In the genomic region with DNA sequence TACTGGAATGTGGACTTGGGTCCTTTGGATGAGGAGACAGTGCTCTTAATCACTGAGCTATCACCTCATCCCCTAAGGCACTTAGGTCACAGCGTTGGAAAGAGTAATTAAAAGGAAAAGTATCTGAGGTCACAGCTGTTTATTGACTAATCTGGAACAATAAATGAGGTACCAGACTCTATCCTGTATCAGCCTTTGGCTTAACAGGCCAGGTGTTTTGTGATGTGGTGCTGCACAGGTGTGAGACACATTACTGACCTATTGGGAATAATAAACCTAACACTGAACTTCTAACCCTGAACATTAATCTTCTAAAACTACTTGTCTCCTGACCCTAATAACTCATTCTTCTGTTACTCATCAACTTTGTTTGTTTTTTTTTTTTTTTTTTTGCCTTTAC, we compare ENCODE assay signal across 23 mouse cellular contexts.
"Had no signal": no experiment of that assay in that cellular context is flagged by ENCODE, and none has a peak within 500 bp of the region (broad histone marks: within the 10 kb centered on the region; RNA-seq: fewer than 3 reads in every experiment).

No protein-coding gene starts in this region.

- DNase-seq: forebrain, postnatal 0 days; gastrocnemius, postnatal 14 days; gastrocnemius, postnatal 36 days; heart, adult 18-20 months; heart, postnatal 14 days; heart, postnatal 36 days; kidney, adult 18-20 months; kidney, postnatal 14 days; layer of hippocampus, adult 9-11 months; layer of hippocampus, postnatal 36 days; left cerebral cortex, postnatal 4 days had no signal

- H3K4me3 ChIP-seq: heart, embryonic 10.5 days; heart, embryonic 13.5 days; heart, embryonic 15.5 days; hindbrain, embryonic 13.5 days; hindbrain, embryonic 15.5 days; kidney, embryonic 15.5 days; limb, embryonic 13.5 days; limb, embryonic 15.5 days; liver, embryonic 12.5 days had no signal

- H3K4me1 ChIP-seq: hindbrain, embryonic 13.5 days had no signal

- H3K9ac ChIP-seq: forebrain, postnatal 0 days; heart, embryonic 13.5 days; heart, embryonic 15.5 days; hindbrain, embryonic 13.5 days; hindbrain, embryonic 15.5 days; kidney, embryonic 15.5 days; limb, embryonic 13.5 days; limb, embryonic 15.5 days; liver, embryonic 12.5 days; liver, embryonic 14.5 days had no signal

- ATAC-seq: forebrain, postnatal 0 days; hindbrain, postnatal 0 days; liver, embryonic 12.5 days had no signal

- H3K27ac ChIP-seq: heart, embryonic 10.5 days; heart, embryonic 13.5 days; heart, embryonic 15.5 days; hindbrain, embryonic 13.5 days; hindbrain, embryonic 15.5 days; hindbrain, postnatal 0 days; kidney, embryonic 15.5 days; kidney, postnatal 0 days; limb, embryonic 13.5 days; limb, embryonic 15.5 days; liver, embryonic 12.5 days; liver, embryonic 14.5 days had no signal

- H3K36me3 ChIP-seq: heart, embryonic 13.5 days; heart, embryonic 15.5 days; hindbrain, embryonic 13.5 days; hindbrain, embryonic 15.5 days; kidney, embryonic 15.5 days; limb, embryonic 13.5 days; limb, embryonic 15.5 days; liver, embryonic 12.5 days had no signal

- H3K4me2 ChIP-seq: heart, embryonic 13.5 days; heart, embryonic 15.5 days; hindbrain, embryonic 13.5 days; hindbrain, embryonic 15.5 days; kidney, embryonic 15.5 days; limb, embryonic 13.5 days; limb, embryonic 15.5 days; liver, embryonic 12.5 days had no signal

- H3K9me3 ChIP-seq: heart, embryonic 10.5 days; heart, embryonic 13.5 days; heart, embryonic 15.5 days; hindbrain, embryonic 13.5 days; hindbrain, embryonic 15.5 days; kidney, embryonic 15.5 days; limb, embryonic 13.5 days; limb, embryonic 15.5 days; liver, embryonic 12.5 days had no signal

- H3K27me3 ChIP-seq: heart, embryonic 13.5 days; heart, embryonic 15.5 days; hindbrain, embryonic 13.5 days; hindbrain, embryonic 15.5 days; kidney, embryonic 15.5 days; limb, embryonic 13.5 days; limb, embryonic 15.5 days; liver, embryonic 12.5 days had no signal
